Mouse (Mus musculus) bone marrow macrophage, adult 2 months (primary cell): ENCODE data around the gene Glul.

Source experiments
- CTCF ChIP-seq: IDR thresholded peaks from 2 replicates; pipeline ENCODE4 v1.5.1; 2012; ENCODE audit warnings: low read depth, mild to moderate bottlenecking, low read length, moderate library complexity
- POLR2A ChIP-seq: IDR thresholded peaks from 2 replicates; pipeline ENCODE4 v1.6.1; 2012; ENCODE audit warnings: mild to moderate bottlenecking, low read depth, low read length, borderline replicate concordance

GRCm38 (mm10) chr1:153905884-153906283 lies 6.1 kb downstream of the Glul start:
- no peak for TF ChIP-seq POLR2A
- TF ChIP-seq CTCF, result no peak
